Mouse (Mus musculus): ENCODE data around the gene Ric8a.

DNA sequence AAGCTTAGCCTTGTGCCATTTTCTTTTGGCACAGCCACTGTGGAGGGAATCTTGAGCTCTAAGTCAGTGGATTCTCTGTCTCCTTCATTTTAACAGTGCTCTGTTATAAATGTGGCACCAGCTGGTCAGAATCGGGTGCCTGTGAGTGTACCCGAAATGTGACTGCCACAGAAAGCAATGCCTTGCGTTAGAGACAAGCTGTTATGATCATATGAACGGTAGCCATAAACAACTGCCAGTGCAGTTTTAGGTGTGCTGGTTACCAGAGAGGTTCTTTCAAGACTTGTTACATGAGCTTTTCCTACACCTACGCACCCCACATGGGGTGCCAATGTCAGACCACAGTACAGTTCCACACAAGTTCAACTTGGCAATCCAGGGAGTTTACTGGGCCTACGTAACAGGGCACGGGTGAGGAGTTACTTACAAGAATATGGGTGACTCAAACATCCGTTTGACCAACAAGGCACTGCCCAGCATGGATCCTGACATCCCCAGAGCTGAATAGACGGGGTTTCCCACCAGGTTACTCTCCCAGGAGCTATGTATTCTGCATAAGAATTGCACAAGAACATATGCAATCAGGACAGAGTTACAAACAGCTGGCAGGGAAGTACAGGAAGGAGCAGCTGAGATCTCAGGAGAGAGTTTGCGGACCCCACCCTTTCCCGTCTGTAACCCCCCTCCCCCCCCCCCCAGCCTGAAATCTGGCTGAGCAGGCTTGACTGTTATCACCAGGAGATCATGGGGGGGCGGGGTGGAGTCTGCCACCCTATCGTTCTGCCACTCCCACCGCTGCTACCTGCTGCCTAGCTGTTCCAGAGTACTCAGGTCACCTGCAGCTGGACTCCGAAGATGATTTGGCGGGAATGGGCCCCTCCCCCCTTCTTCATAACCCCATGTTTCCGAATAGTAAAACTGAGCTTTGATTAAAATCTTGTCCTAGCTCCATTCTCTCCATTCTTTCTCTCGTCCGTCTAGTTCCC, 15.7 kb upstream of the Ric8a start:
- TF ChIP-seq CTCF (IDR thresholded peaks at IDR 0.05; ENCODE audit: extremely low read depth, insufficient read depth, insufficient read length, insufficient replicate concordance) (no peak), POLR2A (IDR thresholded peaks at IDR 0.05; ENCODE audit: low read depth, low read length) (no peak)
